Mouse (Mus musculus) heart, embryonic 15.5 days (tissue): Measurements from ENCODE around the gene Gm9045. TPM values are rescaled to one million over a fixed set of nuclear protein-coding genes. Genes with fewer than 3 reads are reported as not detected.

Experiments
- polyA plus RNA-seq: library from polyadenylated mRNA; unstranded; fragments of >200 nt; fragmentation: Nextera tagmentation; extraction: Ambion mirVana; gene quantifications from 2 replicates; pipeline ENCODE4 v1.2.1, GENCODE M21; 2015

Gene Gm9045
- polyA plus RNA-seq, 1 experiment from 2014 or later: 0.08 TPM

Other genes starting within 250 kb of the Gm9045 start
- 13.6 and 14.4 TPM in 2 replicates for gene Mdm1, start 196.0 kb downstream of the Gm9045 start, polyA plus RNA-seq
- gene Il22, start 132.9 kb downstream of the Gm9045 start, polyA plus RNA-seq: not detected in 2 replicates
- not detected in 2 replicates for gene Gm32717, start 97.1 kb downstream of the Gm9045 start, polyA plus RNA-seq
- gene Gm32802, start 79.1 kb downstream of the Gm9045 start, polyA plus RNA-seq: not detected in 2 replicates
- not detected in 2 replicates for gene Iltifb, start 42.8 kb downstream of the Gm9045 start, polyA plus RNA-seq
- not detected in 2 replicates for gene Gm9040, start 10.9 kb downstream of the Gm9045 start, polyA plus RNA-seq
- gene Gm9044, start 5.4 kb downstream of the Gm9045 start, polyA plus RNA-seq: not detected in 2 replicates
- not detected in 2 replicates for gene Gm9046, start 5.4 kb upstream of the Gm9045 start, polyA plus RNA-seq
- not detected in 2 replicates for gene Gm9048, start 10.8 kb upstream of the Gm9045 start, polyA plus RNA-seq
- gene Gm9049, start 16.3 kb upstream of the Gm9045 start, polyA plus RNA-seq: 0.08 and 0.15 TPM in 2 replicates
- 0.11 TPM in 1 of 2 replicates, not detected in the other for gene Ifng, start 103.2 kb upstream of the Gm9045 start, polyA plus RNA-seq